9 mouse cellular contexts compared by ENCODE assay signal in the genomic region with DNA sequence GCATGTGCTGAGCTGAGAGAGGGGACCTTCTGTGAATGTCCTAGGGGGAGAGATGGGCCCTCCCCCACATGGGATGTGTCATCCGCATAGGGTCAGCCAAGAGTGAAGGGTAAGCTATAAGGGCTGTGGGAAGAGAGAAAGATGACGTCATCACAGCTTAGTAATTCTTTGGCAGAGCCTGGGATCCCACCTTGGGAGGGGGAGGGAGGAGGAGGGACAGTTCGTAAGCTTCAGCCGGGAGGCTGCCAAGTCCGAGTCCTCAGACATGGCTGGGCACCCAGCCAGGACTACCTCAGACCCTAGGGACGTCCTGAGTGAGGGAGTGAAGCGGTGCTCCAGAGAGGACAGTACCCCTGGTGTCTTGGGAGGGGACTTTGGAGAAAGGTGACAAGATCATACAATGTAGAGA. TPM values are rescaled to one million over a fixed set of nuclear protein-coding genes. Genes with fewer than 3 reads are reported as not detected.
DNase-seq lines count a peak whose midpoint lies in the region; ATAC-seq lines count a peak whose summit lies in the region.
"Had no signal": no experiment of that assay in that cellular context is flagged by ENCODE, and none has a peak within 500 bp of the region (broad histone marks: within the 10 kb centered on the region; RNA-seq: fewer than 3 reads in every experiment).

No protein-coding gene starts in this region.

- H3K4me2 ChIP-seq in forebrain, embryonic 13.5 days, result no peak overlapping the region
- H3K4me2 ChIP-seq in forebrain, embryonic 16.5 days (ENCODE audit: low read length), result no peak overlapping the region
- H3K4me2 ChIP-seq in neural tube, embryonic 12.5 days (replicated peaks), result no peak overlapping the region
- H3K4me2 ChIP-seq: liver, embryonic 15.5 days had no signal

- peak; percentile 77 for ATAC-seq in forebrain, embryonic 13.5 days
- no peak for ATAC-seq in forebrain, embryonic 16.5 days
- peak; percentile 58 for ATAC-seq in neural tube, embryonic 12.5 days (ENCODE audit: low FRiP score, low read depth)

- H3K27ac ChIP-seq in forebrain, embryonic 13.5 days, result no peak overlapping the region
- H3K27ac ChIP-seq in forebrain, embryonic 16.5 days (ENCODE audit: low read length), result no peak overlapping the region
- H3K27ac ChIP-seq in neural tube, embryonic 12.5 days, result no peak overlapping the region
- H3K27ac ChIP-seq: liver, embryonic 15.5 days had no signal

- DNase-seq in neural tube, embryonic 10.5 days (ENCODE audit: extremely low spot score, low spot score), result no peak
- peak; percentile 23 to 61 for DNase-seq in kidney, postnatal 25 days
- DNase-seq in testis, postnatal 14 days (ENCODE audit: low spot score), result peak; percentile 53
- DNase-seq in ovary, postnatal 36 days (ENCODE audit: low spot score), result no peak
- no peak for DNase-seq in right cerebral cortex, postnatal 10 days (ENCODE audit: low spot score in 2 of 2)

- 41% methylated on average over 7 of the region's 7 CpGs for WGBS in forebrain, embryonic 13.5 days
- 16% methylated on average over 7 of the region's 7 CpGs for WGBS in forebrain, embryonic 16.5 days
- WGBS in neural tube, embryonic 12.5 days, result 56% methylated on average over 7 of the region's 7 CpGs

- no peaks in the 10 kb centered on the region for H3K9me3 ChIP-seq in forebrain, embryonic 13.5 days (replicated peaks)
- H3K9me3 ChIP-seq in forebrain, embryonic 16.5 days (ENCODE audit: control insufficient read depth, low read length), result no peaks in the 10 kb centered on the region
- H3K9me3 ChIP-seq in neural tube, embryonic 12.5 days, result no peaks in the 10 kb centered on the region
- H3K9me3 ChIP-seq: liver, embryonic 15.5 days had no signal

- no peak overlapping the region for H3K4me3 ChIP-seq in forebrain, embryonic 13.5 days
- H3K4me3 ChIP-seq in forebrain, embryonic 16.5 days (replicated peaks; ENCODE audit: low read length), result no peak overlapping the region
- H3K4me3 ChIP-seq in neural tube, embryonic 12.5 days, result no peak overlapping the region
- H3K4me3 ChIP-seq: liver, embryonic 15.5 days had no signal

- no peaks in the 10 kb centered on the region for H3K36me3 ChIP-seq in forebrain, embryonic 13.5 days (ENCODE audit: poor library complexity, severe bottlenecking)
- no peaks in the 10 kb centered on the region for H3K36me3 ChIP-seq in forebrain, embryonic 16.5 days (ENCODE audit: control insufficient read depth, insufficient read depth)
- H3K36me3 ChIP-seq in neural tube, embryonic 12.5 days, result no peaks in the 10 kb centered on the region
- H3K36me3 ChIP-seq: liver, embryonic 15.5 days had no signal

- H3K27me3 ChIP-seq in forebrain, embryonic 13.5 days, result no peaks in the 10 kb centered on the region
- H3K27me3 ChIP-seq in forebrain, embryonic 16.5 days (replicated peaks; ENCODE audit: control insufficient read depth, insufficient read depth, low read length), result no peaks in the 10 kb centered on the region
- H3K27me3 ChIP-seq in neural tube, embryonic 12.5 days (replicated peaks), result no peaks in the 10 kb centered on the region; the same call in 1 of the 2 replicates
- H3K27me3 ChIP-seq: liver, embryonic 15.5 days had no signal

- no peak overlapping the region for H3K9ac ChIP-seq in forebrain, embryonic 13.5 days
- H3K9ac ChIP-seq in forebrain, embryonic 16.5 days (replicated peaks; ENCODE audit: low read depth, low read length), result no peak overlapping the region
- no peak overlapping the region for H3K9ac ChIP-seq in neural tube, embryonic 12.5 days
- H3K9ac ChIP-seq: liver, embryonic 15.5 days had no signal

- H3K4me1 ChIP-seq in forebrain, embryonic 13.5 days, result peaks cover 19% of the 10 kb centered on the region
- peaks cover 6% of the 10 kb centered on the region for H3K4me1 ChIP-seq in forebrain, embryonic 16.5 days (replicated peaks; ENCODE audit: control insufficient read depth, insufficient read depth, low read length)
- peaks cover 12% of the 10 kb centered on the region for H3K4me1 ChIP-seq in neural tube, embryonic 12.5 days
- H3K4me1 ChIP-seq: liver, embryonic 15.5 days had no signal

RNA-seq across cellular contexts. Expression of gene Cd82, which starts 57.9 kb away (rescaled TPM):
- polyA plus RNA-seq in forebrain, embryonic 13.5 days (2015; fragmentation: Nextera tagmentation; extraction: Ambion mirVana), result 12.0 and 14.8 TPM in 2 replicates
- 18.3 and 22.1 TPM in 2 replicates for polyA plus RNA-seq in forebrain, embryonic 16.5 days (2015; fragmentation: Nextera tagmentation; extraction: Ambion mirVana)
- polyA plus RNA-seq in neural tube, embryonic 12.5 days (2016; fragmentation: Nextera tagmentation; extraction: Ambion mirVana), result 15.2 and 16.1 TPM in 2 replicates

Comparison
In these comparisons a context has a peak if more than half of its experiments do, and no peak if none do; other contexts are left out.
1. DNase-seq: peak in kidney, postnatal 25 days (2 of 2) and testis, postnatal 14 days (single experiment); none in neural tube, embryonic 10.5 days (single experiment), ovary, postnatal 36 days (single experiment) and right cerebral cortex, postnatal 10 days (0 of 2).